ENCODE assay signal across 25 mouse cellular contexts in the genomic region with DNA sequence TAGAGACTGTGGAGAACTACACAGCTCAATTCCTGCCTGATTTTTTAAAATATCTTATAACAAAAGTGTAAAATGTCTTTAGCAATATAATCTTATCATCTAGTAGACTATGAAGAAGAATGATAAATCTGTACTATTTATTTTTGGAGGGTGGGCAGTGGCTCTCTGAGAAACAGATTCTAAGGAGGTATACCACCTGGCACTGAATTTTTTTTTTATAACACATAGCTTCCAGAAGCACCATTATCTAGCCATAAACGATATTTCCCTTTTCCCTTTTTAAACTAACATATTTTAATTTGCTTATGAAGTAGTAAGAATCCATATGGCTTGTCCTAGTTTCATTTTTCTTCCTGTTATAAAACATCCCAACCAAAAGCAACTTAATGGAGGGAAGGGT. TPM values are rescaled to one million over a fixed set of nuclear protein-coding genes. Genes with fewer than 3 reads are reported as not detected.
"Had no signal": no experiment of that assay in that cellular context is flagged by ENCODE, and none has a peak within 500 bp of the region (broad histone marks: within the 10 kb centered on the region; RNA-seq: fewer than 3 reads in every experiment).

No protein-coding gene starts in this region.

- H3K4me2 ChIP-seq: neural tube, embryonic 12.5 days; neural tube, embryonic 13.5 days; neural tube, embryonic 15.5 days; stomach, embryonic 15.5 days had no signal

- H3K27ac ChIP-seq: neural tube, embryonic 12.5 days; neural tube, embryonic 13.5 days; neural tube, embryonic 15.5 days; stomach, embryonic 15.5 days; stomach, postnatal 0 days had no signal

- H3K9ac ChIP-seq: neural tube, embryonic 12.5 days; neural tube, embryonic 13.5 days; neural tube, embryonic 15.5 days; stomach, embryonic 15.5 days had no signal

- H3K4me3 ChIP-seq: neural tube, embryonic 12.5 days; neural tube, embryonic 13.5 days; neural tube, embryonic 15.5 days; stomach, embryonic 15.5 days had no signal

- H3K9me3 ChIP-seq: neural tube, embryonic 12.5 days; neural tube, embryonic 13.5 days; neural tube, embryonic 15.5 days; stomach, embryonic 15.5 days had no signal

- DNase-seq: retina, postnatal 1 day; right cerebral cortex, postnatal 14 days; right cerebral cortex, postnatal 25 days; right cerebral cortex, postnatal 4 days; spleen, adult 18-20 months; thymus, adult 18-20 months; thymus, adult 2 months; thymus, postnatal 14 days; thymus, postnatal 25 days; thymus, postnatal 36 days; thymus, postnatal 4 days had no signal

- H3K27me3 ChIP-seq: neural tube, embryonic 12.5 days; neural tube, embryonic 13.5 days; neural tube, embryonic 15.5 days; stomach, embryonic 15.5 days had no signal

- H3K4me1 ChIP-seq: neural tube, embryonic 12.5 days; neural tube, embryonic 13.5 days; neural tube, embryonic 15.5 days; stomach, embryonic 15.5 days had no signal

- H3K36me3 ChIP-seq: neural tube, embryonic 12.5 days; neural tube, embryonic 13.5 days; neural tube, embryonic 15.5 days; stomach, embryonic 15.5 days had no signal

RNA-seq across cellular contexts. Expression of a gene that starts 1.4 kb away (rescaled TPM):
- total RNA-seq: neutrophil, adult 5-6 weeks had no signal
- polyA plus RNA-seq: neural tube, embryonic 12.5 days; neural tube, embryonic 13.5 days; neural tube, embryonic 14.5 days; neural tube, embryonic 15.5 days; small intestine, adult 2 months; spleen, adult 2 months; stomach, embryonic 14.5 days; stomach, embryonic 15.5 days; stomach, embryonic 16.5 days; stomach, postnatal 0 days; testis, adult 2 months; thymus, adult 2 months; thymus, postnatal 0 days; urinary bladder, adult 2 months had no signal

RNA-seq across cellular contexts. Expression of a gene that starts 11.2 kb away (rescaled TPM):
- total RNA-seq: neutrophil, adult 5-6 weeks had no signal
- polyA plus RNA-seq: neural tube, embryonic 12.5 days; neural tube, embryonic 13.5 days; neural tube, embryonic 14.5 days; neural tube, embryonic 15.5 days; small intestine, adult 2 months; spleen, adult 2 months; stomach, embryonic 14.5 days; stomach, embryonic 15.5 days; stomach, embryonic 16.5 days; stomach, postnatal 0 days; thymus, adult 2 months; thymus, postnatal 0 days; urinary bladder, adult 2 months had no signal

RNA-seq across cellular contexts. Expression of a gene that starts 12.7 kb away (rescaled TPM):
- total RNA-seq: neutrophil, adult 5-6 weeks had no signal
- polyA plus RNA-seq: neural tube, embryonic 12.5 days; neural tube, embryonic 13.5 days; neural tube, embryonic 14.5 days; neural tube, embryonic 15.5 days; small intestine, adult 2 months; spleen, adult 2 months; stomach, embryonic 14.5 days; stomach, embryonic 15.5 days; stomach, embryonic 16.5 days; stomach, postnatal 0 days; testis, adult 2 months; thymus, adult 2 months; thymus, postnatal 0 days; urinary bladder, adult 2 months had no signal

RNA-seq across cellular contexts. Expression of a gene that starts 18.5 kb away (rescaled TPM):
- total RNA-seq: neutrophil, adult 5-6 weeks had no signal
- polyA plus RNA-seq: neural tube, embryonic 12.5 days; neural tube, embryonic 13.5 days; neural tube, embryonic 14.5 days; neural tube, embryonic 15.5 days; small intestine, adult 2 months; spleen, adult 2 months; stomach, embryonic 14.5 days; stomach, embryonic 15.5 days; stomach, postnatal 0 days; thymus, postnatal 0 days; urinary bladder, adult 2 months had no signal

RNA-seq across cellular contexts. Expression of a gene that starts 27.0 kb away (rescaled TPM):
- polyA plus RNA-seq: neural tube, embryonic 12.5 days; neural tube, embryonic 13.5 days; neural tube, embryonic 14.5 days; neural tube, embryonic 15.5 days; small intestine, adult 2 months; spleen, adult 2 months; stomach, embryonic 14.5 days; stomach, embryonic 15.5 days; stomach, embryonic 16.5 days; stomach, postnatal 0 days; testis, adult 2 months; thymus, adult 2 months; thymus, postnatal 0 days; urinary bladder, adult 2 months had no signal
